Mouse (Mus musculus) testis, adult 2 months (tissue): ENCODE measurements around the gene Ascl3.

Experiments used
- CTCF ChIP-seq: fragments of 200-500 bp; IDR thresholded peaks from 2 replicates; pipeline ENCODE4 v1.5.1; 2012; ENCODE audit warnings: low read depth, mild to moderate bottlenecking, inconsistent platforms, low read length, moderate library complexity; ENCODE audit not compliant: control insufficient read depth, insufficient read depth, insufficient replicate concordance
- POLR2A ChIP-seq: fragments of 200-500 bp; IDR thresholded peaks from 2 replicates; pipeline ENCODE4 v1.6.1; 2012; ENCODE audit warnings: low read depth, mild to moderate bottlenecking, inconsistent platforms, low read length, moderate library complexity; ENCODE audit not compliant: control insufficient read depth

DNA sequence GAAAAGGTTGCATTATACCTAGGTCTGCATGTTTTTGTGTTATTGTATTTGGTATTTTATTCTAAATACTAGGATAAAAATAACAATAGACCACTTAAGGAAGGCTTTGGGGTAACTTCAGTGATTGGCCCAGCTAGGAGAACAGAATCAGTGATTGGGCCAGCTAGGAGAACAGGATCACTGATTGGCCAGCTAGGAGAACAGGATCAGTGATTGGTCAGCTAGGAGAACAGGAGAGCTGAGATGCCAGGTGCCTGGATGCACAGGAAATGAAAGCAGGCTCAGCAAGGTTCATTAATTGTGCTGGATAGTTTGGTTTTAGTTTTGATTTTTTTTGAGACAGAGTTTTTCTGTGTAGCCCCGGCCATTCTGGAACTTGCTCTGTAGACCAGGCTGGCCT, 50.6 kb downstream of the Ascl3 start:
- TF ChIP-seq CTCF (no peak), POLR2A (no peak)
